Mouse (Mus musculus) kidney, embryonic 14.5 days (tissue): ENCODE data around the gene Fsip1. TPM values are rescaled to one million over a fixed set of nuclear protein-coding genes. Genes with fewer than 3 reads are reported as not detected.

Experiments used
- ATAC-seq: fragments of 200-750 bp; cut with Nextera tagmentation; 2 replicates; pipeline ENCODE4 v1.8.0; 2017; ENCODE audit warnings: moderate number of reproducible peaks, mild to moderate bottlenecking, moderate TSS enrichment, moderate library complexity; ENCODE audit not compliant: low FRiP score, low TSS enrichment
- H3K27ac ChIP-seq: fragments of 300-500 bp; sonication (generic); 2 replicates; pipeline ENCODE4 v1.5.1; 2014; ENCODE audit warnings: low read depth, mild to moderate bottlenecking, low read length, moderate library complexity, mixed read lengths
- H3K27me3 ChIP-seq: fragments of 300-500 bp; sonication (generic); 2 replicates; pipeline ENCODE4 v1.6.1; 2014; ENCODE audit warnings: mild to moderate bottlenecking, low read length; ENCODE audit not compliant: control insufficient read depth, insufficient read depth
- H3K36me3 ChIP-seq: fragments of 300-500 bp; sonication (generic); 2 replicates; pipeline ENCODE4 v1.6.1; 2014; ENCODE audit warnings: low read length, mixed read lengths; ENCODE audit not compliant: control insufficient read depth, insufficient read depth
- H3K4me1 ChIP-seq: fragments of 300-500 bp; sonication (generic); 2 replicates; pipeline ENCODE4 v1.6.1; 2014; ENCODE audit warnings: low read length, mixed read lengths; ENCODE audit not compliant: control insufficient read depth, insufficient read depth
- H3K4me2 ChIP-seq: fragments of 300-500 bp; sonication (generic); replicated peaks from 2 replicates; pipeline ENCODE4 v1.6.1; 2014; ENCODE audit warnings: low read depth, mild to moderate bottlenecking, low read length
- H3K4me3 ChIP-seq: fragments of 300-500 bp; sonication (generic); 2 replicates; pipeline ENCODE4 v1.5.1; 2014; ENCODE audit warnings: mild to moderate bottlenecking, low read length
- H3K9ac ChIP-seq: fragments of 300-500 bp; sonication (generic); 2 replicates; pipeline ENCODE4 v1.6.1; 2014; ENCODE audit warnings: low read depth, mild to moderate bottlenecking, low read length, moderate library complexity
- H3K9me3 ChIP-seq: fragments of 300-500 bp; sonication (generic); 2 replicates; pipeline ENCODE4 v1.6.1; 2016; ENCODE audit warnings: low read length; ENCODE audit not compliant: control insufficient read depth
- WGBS: fragments of 180-500 bp; shearing (Covaris S2); extraction: QIAGEN DNeasy Blood & Tissue Kit; methylation state at CpG from one replicate; pipeline ENCODE4 v1.1.7; 2014; 5-methylcytosine and 5-hydroxymethylcytosine counted together
- polyA plus RNA-seq: library from polyadenylated mRNA; unstranded; fragments of >200 nt; fragmentation: Nextera tagmentation; extraction: Ambion mirVana; gene quantifications from 2 replicates; pipeline ENCODE4 v1.2.1, GENCODE M21; 2014

Fsip1 gene
- polyA plus RNA-seq: 1.3 and 1.7 TPM in 2 replicates

DNA sequence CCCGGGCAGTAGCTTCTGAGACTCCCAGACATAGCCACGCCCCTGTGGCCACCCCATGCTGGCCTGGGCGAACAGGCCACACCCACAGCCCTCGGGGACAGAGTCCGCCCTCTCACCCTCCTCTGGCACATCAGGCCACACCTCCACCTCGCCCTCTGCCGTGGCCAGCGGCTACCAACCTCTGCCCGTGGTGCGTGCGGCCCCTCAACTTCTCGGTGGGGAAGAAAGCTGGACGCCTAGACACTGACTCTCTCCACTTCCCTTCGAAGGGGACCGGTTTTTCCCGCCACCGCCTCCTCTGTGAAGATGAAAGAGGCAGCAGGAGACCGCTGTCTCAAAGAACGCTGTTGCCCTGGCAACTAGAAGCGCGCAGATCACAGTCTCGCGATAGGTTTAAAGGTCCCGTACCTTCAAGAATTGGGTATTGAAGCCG is at the start of gene Fsip1:
Gene Fsip1, minus strand, starts transcription at position 346 of the 433 bp plus-strand sequence.
- no peaks in the 10 kb centered on the region for H3K27me3 ChIP-seq
- WGBS: 2% methylated on average over 25 of the region's 25 CpGs
- ATAC-seq: peak; percentile 97
- no peaks in the 10 kb centered on the region for H3K9me3 ChIP-seq
- peak within 1 kb of the TSS; percentile 58 for H3K4me2 ChIP-seq
- H3K4me3 ChIP-seq: peak within 1 kb of the TSS; percentile 49
- H3K27ac ChIP-seq: no peak within 1 kb of the TSS
- no peaks in the 10 kb centered on the region; the same call in 1 of the 2 replicates for H3K4me1 ChIP-seq
- H3K36me3 ChIP-seq: no peaks in the 10 kb centered on the region
- no peak within 1 kb of the TSS for H3K9ac ChIP-seq

DNA sequence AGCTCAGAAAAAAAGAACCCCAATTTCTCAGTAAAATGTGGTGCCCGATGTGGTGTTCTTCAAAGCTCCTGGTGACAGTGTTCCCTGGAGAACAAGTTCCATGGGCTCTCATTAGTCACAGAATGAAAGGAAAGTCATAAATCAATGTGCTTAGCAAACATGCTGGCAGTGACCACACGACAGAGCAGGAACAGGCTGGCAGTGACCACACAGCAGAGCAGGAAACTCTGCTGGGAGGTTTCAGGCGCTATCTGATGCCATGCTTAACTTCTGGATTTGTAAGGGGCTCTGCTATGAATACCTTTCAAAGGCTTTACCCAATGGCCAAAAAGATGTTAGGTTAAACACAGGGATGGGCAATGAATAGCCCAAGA is 49.7 kb upstream of the Fsip1 start:
- 24% methylated on average over 3 of the region's 3 CpGs for WGBS
- Histone ChIP-seq H3K36me3 (no peaks in the 10 kb centered on the region), H3K27ac (no peak overlapping the region), H3K4me3 (no peak overlapping the region), H3K9me3 (no peaks in the 10 kb centered on the region), H3K4me1 (0 out of 2 replicates have a peak, but pooled peaks cover 3% of the 10 kb centered on the region), H3K9ac (no peak overlapping the region), H3K27me3 (no peaks in the 10 kb centered on the region), H3K4me2 (no peak overlapping the region)
- ATAC-seq: no peak

DNA sequence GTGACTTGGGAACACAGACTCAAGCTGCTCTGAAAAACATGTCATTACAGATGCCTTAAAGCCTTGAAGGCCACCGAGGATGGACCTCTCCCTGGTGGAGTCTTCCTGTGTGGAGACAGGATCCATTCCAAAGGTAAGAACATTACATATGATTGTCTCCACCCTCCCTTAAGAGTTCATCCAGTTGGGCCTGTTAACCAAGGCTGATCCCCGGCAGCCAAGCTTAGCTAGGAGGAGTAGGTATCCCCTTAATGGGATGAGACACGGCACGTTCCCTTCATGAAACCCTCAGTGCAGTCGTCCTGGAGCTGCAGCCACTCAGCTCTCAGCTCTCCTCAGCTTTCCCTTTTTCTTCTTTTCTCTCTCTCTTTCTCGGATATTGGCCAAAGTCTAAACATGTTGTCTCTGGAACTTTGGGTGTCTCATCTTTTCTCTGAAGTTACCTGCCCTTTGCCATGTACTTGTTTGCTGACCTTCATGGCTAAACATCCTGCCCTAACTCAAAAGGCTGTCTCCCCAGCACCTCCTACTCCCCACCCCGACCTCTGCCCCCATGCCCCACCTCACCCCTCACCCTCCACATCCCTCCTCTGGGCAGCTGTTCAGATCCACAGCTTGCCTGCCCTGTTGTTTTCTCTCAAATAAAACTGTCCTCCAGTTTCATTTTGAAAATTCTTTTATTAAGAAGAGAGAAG is 49.2 kb upstream of the Fsip1 start:
- Histone ChIP-seq H3K27ac (no peak overlapping the region), H3K4me2 (no peak overlapping the region), H3K9ac (no peak overlapping the region), H3K4me1 (0 out of 2 replicates have a peak, but pooled peaks cover 3% of the 10 kb centered on the region), H3K9me3 (no peaks in the 10 kb centered on the region), H3K36me3 (no peaks in the 10 kb centered on the region), H3K4me3 (no peak overlapping the region), H3K27me3 (no peaks in the 10 kb centered on the region)
- 49% methylated on average over 7 of the region's 7 CpGs for WGBS
- ATAC-seq: no peak

DNA sequence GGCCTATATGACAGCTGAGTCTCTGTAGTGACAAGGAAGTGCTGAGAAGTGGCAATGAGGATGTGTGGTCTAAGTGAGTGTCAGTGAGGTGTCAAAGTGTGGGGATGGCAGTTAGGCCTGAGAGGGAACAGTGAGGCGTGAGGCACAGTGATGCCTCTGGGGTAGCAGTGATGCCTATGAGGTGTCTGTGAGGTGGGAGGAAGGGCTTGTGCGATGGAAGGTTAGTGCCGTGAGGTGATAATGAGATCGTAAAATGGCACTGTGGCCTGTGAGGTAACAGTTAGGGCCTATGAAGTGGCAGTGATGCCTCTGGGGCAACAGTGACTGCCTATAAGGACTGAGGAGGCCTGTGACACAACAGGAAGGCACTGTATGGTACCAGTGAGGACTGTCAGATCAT is 46.7 kb upstream of the Fsip1 start:
- no peaks in the 10 kb centered on the region for H3K9me3 ChIP-seq
- no peak for ATAC-seq
- H3K4me1 ChIP-seq: 0 out of 2 replicates have a peak, but pooled peaks cover 3% of the 10 kb centered on the region
- WGBS: 43% methylated on average over 4 of the region's 4 CpGs
- H3K27ac ChIP-seq: no peak overlapping the region
- H3K36me3 ChIP-seq: no peaks in the 10 kb centered on the region
- no peak overlapping the region for H3K9ac ChIP-seq
- H3K4me2 ChIP-seq: no peak overlapping the region
- no peaks in the 10 kb centered on the region for H3K27me3 ChIP-seq
- H3K4me3 ChIP-seq: no peak overlapping the region

DNA sequence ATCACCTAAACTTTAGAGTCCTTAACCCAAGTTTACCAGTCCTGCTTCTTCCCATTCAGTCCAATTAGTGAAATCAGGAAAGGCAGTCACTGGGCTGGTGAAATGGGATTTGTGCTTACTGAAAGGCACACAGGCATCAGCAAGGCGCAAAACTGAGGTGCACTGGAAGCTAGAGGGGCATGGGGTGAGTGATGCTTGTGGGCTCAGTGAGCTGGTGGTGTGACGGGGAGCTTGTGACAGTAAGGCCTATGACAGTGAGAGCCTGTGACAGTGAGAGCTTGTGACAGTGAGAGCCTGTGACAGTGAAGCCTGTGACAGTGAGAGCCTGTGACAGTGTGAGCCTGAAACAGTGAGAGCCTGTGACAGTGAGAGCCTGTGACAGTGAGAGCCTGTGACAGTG is 44.9 kb upstream of the Fsip1 start:
- WGBS: 66% methylated on average over 2 of the region's 2 CpGs
- H3K4me1 ChIP-seq: 0 out of 2 replicates have a peak, but pooled peaks cover 2% of the 10 kb centered on the region
- H3K27me3 ChIP-seq: no peaks in the 10 kb centered on the region
- no peak overlapping the region for H3K9ac ChIP-seq
- no peak overlapping the region for H3K4me3 ChIP-seq
- no peak overlapping the region for H3K4me2 ChIP-seq
- H3K27ac ChIP-seq: no peak overlapping the region
- no peaks in the 10 kb centered on the region for H3K36me3 ChIP-seq
- ATAC-seq: no peak
- H3K9me3 ChIP-seq: no peaks in the 10 kb centered on the region

DNA sequence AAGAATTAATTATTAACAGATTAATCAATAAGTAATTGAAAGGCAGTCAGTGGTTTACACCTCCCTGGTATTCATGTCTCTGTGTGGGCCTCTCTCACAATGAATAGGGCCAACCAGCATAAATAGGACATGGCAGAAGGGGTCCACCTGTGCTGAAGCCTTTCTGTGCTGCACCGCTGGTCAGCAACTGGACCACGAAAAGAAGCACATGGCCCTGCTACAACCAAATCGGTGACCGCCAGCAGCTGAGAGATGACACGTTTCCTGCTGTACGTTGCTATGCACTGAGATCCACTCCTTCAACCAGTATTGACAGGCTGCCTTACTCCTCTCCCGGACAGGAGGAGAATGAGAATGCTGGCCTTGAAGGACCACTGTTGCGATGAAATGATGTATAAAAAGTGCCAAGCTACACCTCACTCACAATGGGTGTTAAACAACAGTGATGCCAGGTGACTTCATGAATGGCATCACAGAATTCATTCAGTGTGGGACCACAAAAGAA is 44.3 kb upstream of the Fsip1 start:
- Histone ChIP-seq H3K4me3 (no peak overlapping the region), H3K9ac (no peak overlapping the region), H3K27me3 (no peaks in the 10 kb centered on the region), H3K4me2 (no peak overlapping the region), H3K4me1 (no peaks in the 10 kb centered on the region), H3K9me3 (no peaks in the 10 kb centered on the region), H3K36me3 (no peaks in the 10 kb centered on the region), H3K27ac (no peak overlapping the region)
- 0 out of 2 replicates have a peak, but pooled peaks have one; percentile 24 for ATAC-seq
- 61% methylated on average over 8 of the region's 8 CpGs for WGBS

DNA sequence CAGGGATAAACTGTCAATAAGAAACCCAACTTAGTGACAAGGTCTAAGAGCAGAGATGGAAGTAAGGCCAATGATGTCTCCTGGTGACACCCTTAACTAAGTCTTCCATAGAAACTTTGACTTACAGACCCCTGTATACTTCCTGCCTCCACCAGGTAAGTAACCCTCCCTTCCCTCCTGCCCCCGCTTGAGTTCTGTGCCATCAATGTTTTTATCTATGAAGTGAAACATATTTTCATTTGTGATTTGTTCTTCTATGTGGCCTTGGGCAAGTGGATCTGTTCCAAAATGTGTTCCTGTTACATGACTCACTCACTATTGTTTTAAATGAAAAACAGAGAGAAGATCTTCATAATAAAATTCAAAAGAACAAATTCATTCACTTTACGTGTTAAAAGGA is 43.2 kb upstream of the Fsip1 start:
- no peak overlapping the region for H3K27ac ChIP-seq
- H3K9me3 ChIP-seq: no peaks in the 10 kb centered on the region
- no peak overlapping the region for H3K4me3 ChIP-seq
- 91% methylated on average over 2 of the region's 2 CpGs for WGBS
- no peaks in the 10 kb centered on the region for H3K27me3 ChIP-seq
- no peak overlapping the region for H3K4me2 ChIP-seq
- H3K4me1 ChIP-seq: no peaks in the 10 kb centered on the region
- no peak for ATAC-seq
- H3K36me3 ChIP-seq: no peaks in the 10 kb centered on the region
- H3K9ac ChIP-seq: no peak overlapping the region

DNA sequence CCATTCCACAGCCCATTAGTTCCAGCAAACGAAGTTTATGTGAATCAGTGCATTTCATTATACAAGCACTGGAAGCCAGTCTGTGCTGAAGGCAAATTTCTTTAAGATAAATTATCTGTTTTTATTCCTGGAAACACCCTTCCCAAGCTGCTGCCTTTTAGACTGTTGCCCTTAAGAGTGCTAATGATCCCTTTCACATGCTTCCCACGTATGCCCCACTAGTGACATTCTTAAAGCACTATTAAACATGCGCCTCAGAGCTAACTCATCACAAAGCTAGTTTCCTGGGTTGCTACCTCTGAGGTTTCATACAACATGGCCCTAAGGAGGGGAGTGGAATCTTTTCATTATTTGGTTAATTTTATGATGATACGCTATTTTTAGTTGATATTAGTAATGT is 41.8 kb upstream of the Fsip1 start:
- ATAC-seq: no peak
- WGBS: 70% methylated on average over 4 of the region's 4 CpGs

DNA sequence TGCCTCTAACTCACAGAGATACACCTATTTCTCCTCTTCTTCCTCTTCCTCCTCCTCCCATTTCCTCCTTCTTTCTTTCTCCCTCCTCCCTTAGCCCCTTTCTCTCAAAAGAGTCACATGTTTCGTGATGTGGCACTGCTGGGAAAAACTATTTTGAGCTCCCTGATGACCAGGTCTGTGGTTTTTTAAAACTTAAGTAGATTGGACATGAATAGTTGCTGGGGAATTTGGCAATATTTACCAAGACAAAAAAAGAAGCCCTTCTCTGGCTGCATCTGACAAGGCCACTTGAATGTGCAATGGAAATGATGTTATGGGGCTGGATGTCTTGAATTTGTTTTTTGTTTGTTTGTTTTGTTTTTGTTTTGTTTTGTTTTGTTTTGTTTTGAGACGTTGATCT is 41.2 kb upstream of the Fsip1 start:
- Histone ChIP-seq H3K4me2 (no peak overlapping the region), H3K36me3 (no peaks in the 10 kb centered on the region), H3K27me3 (no peaks in the 10 kb centered on the region), H3K9ac (no peak overlapping the region), H3K9me3 (no peaks in the 10 kb centered on the region), H3K4me1 (no peaks in the 10 kb centered on the region), H3K4me3 (no peak overlapping the region), H3K27ac (no peak overlapping the region)
- ATAC-seq: no peak
- WGBS: 81% methylated on average over 2 of the region's 2 CpGs

More for the DNA sequence above, 41.8 kb upstream of the Fsip1 start:
- H3K4me1 ChIP-seq: no peaks in the 10 kb centered on the region
- H3K36me3 ChIP-seq: no peaks in the 10 kb centered on the region
- no peaks in the 10 kb centered on the region for H3K9me3 ChIP-seq
- H3K9ac ChIP-seq: no peak overlapping the region
- H3K27me3 ChIP-seq: no peaks in the 10 kb centered on the region
- H3K4me2 ChIP-seq: no peak overlapping the region
- H3K27ac ChIP-seq: no peak overlapping the region
- H3K4me3 ChIP-seq: no peak overlapping the region
